Mouse (Mus musculus): ENCODE results near the gene Ipp. TPM values are rescaled to one million over a fixed set of nuclear protein-coding genes. Genes with fewer than 3 reads are reported as not detected.

Ipp gene
- total RNA-seq, 2 experiments from 2014 or later: 18.5 to 19.9 TPM

DNA sequence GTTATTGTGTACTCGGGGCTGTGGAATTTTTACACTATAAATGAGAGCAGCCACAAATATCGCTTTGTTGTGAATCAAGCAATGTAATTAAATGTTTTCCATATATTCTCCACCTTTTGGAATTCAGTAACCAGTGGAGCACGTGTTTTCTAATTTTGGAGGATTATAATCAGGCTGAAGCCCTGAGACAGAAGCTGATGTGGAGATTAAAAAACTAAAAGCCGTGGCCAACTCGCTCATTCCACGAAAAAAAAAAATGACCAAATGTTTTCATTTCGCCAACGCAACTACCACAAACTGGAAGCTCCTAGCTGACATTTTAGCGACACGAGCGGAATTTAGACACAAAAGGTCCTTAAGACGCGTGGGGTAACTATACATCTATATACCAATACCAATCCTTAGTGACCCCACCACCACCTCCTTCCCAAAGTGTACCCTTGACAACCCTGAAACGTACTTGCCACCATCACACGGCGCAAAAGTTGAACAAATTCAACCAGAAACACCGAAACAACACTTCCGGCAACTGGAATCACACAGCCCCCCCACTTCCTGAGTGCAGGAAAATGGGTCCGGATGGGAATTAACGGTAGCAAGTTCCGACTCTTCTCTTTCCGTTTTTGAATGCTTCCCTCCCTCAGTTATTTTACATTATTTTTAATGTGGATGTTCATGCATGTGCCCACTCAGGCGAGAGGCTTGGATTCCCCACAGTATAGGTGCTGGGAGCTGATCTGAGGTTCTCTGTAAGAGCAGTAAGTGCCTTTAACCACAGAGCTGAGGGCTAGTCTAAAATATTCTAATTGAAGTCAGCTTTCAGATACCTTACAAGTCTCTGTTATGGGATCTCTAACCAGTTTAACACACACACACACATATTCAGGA lies 48.3 kb downstream of the Ipp start, which contains the start of gene Tmem69:
Tmem69 (minus strand) TSS at position 524 of the 888 bp plus-strand sequence.
- intact Hi-C loops (cut with DNase I): loop anchor here (10.0 kb wide), 1 partner anchor 391 kb away; the partner anchor contains the start of gene Tspan1

DNA sequence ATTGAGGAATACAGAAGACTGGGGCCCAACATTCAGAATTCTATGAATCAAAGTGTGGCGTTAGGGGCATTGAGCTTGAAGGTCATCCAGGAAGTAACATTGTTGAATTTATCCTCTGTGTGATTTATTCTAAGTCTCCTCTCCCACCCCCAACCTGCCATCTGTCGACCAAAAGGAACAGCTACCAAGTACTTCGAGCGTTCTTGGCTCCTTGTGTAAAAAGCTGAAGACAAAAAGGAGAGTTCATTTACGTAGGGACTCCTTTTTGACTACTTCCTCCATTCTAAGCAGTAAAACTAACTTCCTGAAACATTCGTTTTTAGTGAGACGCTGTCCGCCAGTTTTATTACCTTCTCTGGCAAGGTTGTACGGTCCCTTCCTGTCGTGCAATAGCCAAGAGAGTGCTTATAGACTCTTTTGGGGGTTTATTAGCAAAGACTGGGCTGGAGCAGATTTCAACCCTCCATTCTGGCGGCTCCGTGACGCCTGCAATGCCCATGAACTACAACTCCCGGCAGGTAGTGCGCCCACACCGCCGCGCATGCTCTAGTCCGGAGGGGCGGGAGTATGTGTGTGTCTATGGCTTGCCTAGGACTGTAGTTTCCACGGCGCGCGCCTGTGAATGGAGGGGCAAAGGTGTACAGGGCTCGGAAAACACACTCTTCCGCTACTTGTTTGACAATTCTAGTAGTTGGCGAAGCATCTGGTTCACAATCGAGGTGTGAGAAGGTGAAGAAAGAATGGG lies 49.4 kb downstream of the Ipp start:
- intact Hi-C loops (cut with DNase I): loop anchor here (10.0 kb wide), 1 partner anchor 392 kb away; the partner anchor contains the start of gene Tspan1
- DNase-seq (ENCODE audit: low spot score in 2 of 2): peak; percentile 93 to 96

More for the DNA sequence above, 48.3 kb downstream of the Ipp start, which contains the start of gene Tmem69:
- peak; percentile 78 to 86 for DNase-seq (ENCODE audit: low spot score in 2 of 2)

DNA sequence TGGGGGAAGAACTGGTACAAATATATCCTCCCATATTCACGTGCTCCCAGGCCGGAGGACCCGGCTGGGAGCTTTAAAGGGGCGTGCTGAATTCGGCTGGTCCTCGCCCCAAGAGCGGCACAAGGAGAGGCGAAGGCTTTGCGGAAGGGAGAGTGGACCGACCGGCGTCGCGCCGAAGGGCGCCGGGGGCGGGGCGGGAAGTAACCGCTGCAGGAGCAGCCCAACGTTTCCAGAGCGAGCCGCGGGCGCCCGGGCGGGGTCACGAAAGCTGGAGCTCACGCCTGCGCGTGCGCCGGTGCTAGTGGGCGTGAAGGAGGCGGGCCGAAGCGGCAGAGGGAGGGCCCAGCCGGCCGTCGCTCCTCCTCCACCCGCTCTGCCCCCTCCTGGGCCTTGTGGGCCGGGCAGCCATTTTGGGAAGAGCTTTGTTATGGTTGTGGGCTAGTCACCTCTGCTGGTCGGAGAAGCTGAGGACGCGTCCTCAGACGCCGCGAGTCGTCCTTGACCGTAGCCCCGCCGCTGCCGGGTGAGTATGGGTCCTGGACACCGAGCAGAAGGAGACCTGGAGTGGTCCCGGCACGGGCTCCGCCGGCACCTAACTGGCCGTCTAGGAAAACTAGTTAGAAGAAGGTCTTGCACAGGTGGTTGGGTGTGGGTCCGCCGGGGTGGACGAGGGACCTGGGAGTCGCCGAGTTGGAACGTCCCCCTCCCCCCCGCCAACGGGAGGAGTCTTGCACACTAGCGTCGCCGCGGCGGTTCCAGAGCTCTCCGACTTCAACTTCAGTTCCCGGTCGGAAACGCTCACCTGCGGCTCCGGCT lies 50.2 kb downstream of the Ipp start, which contains the start of gene Gpbp1l1:
Gpbp1l1 (plus strand) TSS at position 353 of the 816 bp plus-strand sequence.
- intact Hi-C loops (cut with DNase I): loop anchor here (10.0 kb wide), 1 partner anchor 393 kb away; the partner anchor contains the start of gene Tspan1
- DNase-seq (ENCODE audit: low spot score in 2 of 2): peak; percentile 97

DNA sequence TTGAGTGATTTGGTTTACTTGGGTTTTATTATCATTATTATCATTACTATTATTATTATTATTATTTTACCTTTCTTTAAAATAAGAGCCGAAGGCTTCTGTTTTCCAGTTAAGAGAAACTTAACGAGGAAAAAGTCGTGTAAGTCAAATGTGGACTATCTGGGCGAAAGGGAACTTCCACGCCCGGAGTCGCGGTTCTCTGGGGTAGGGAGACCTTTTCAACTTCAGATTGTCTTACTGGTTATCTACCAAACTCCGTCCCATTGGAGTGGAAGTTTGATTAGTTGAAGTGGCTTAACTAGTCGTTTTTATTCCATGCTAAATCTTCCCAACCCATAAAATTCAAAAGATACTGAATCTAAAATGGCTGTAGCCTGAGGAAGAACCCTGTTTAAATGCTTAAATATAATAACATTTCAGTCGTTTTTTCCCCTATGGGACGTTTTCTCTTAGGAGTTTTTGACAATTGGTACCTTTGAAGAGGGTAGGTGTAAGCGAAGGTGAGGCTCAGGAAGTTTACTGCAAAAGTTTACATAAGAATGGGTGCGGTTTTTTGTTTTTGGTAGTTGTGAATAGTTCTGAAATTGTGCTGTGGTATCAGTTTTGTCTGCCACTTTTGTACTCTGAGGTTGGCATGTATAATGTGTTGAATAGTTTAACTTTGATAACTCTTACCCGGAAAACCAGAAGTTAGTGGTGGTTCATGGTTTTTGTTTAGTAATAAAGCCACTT lies 51.0 kb downstream of the Ipp start:
- DNase-seq (ENCODE audit: low spot score in 2 of 2): no peak

More for the DNA sequence above, 51.0 kb downstream of the Ipp start:
- intact Hi-C loops (cut with DNase I): loop anchor here (10.0 kb wide), 1 partner anchor 394 kb away; the partner anchor contains the start of gene Tspan1

Other genes with a start within 250 kb of the Ipp start
- gene Mast2, start 43.4 kb upstream of the Ipp start, total RNA-seq (2021): 10 to 100 TPM; 93.4 to 95.0 TPM
- 10 to 100 TPM; 10.2 to 11.3 TPM for gene Tmem69, start 48.4 kb downstream of the Ipp start, total RNA-seq (2021)
- gene Gpbp1l1, start 50.1 kb downstream of the Ipp start, total RNA-seq (2021): 10 to 100 TPM; 31.9 to 35.6 TPM
- gene Ccdc17, start 89.1 kb downstream of the Ipp start, total RNA-seq (2021): 1 to 10 TPM; 4.6 to 5.7 TPM
- 10 to 100 TPM; 47.6 to 49.9 TPM for gene Nasp, start 120.4 kb downstream of the Ipp start, total RNA-seq (2021)
- 100 to 1,000 TPM; 501 TPM for gene Akr1a1, start 144.1 kb downstream of the Ipp start, total RNA-seq (2021)
- gene Prdx1, start 178.0 kb downstream of the Ipp start, total RNA-seq (2021): 100 to 1,000 TPM; 163 to 170 TPM
- gene Mmachc, start 200.9 kb downstream of the Ipp start, total RNA-seq (2021): 10 to 100 TPM; 14.6 to 17.0 TPM
- 1 to 10 TPM; 3.3 to 5.2 TPM for gene Ccdc163, start 201.0 kb downstream of the Ipp start, total RNA-seq (2021)
- 1 to 10 TPM; 4.1 to 4.8 TPM for gene Tesk2, start 213.4 kb downstream of the Ipp start, total RNA-seq (2021)